Mouse (Mus musculus): ENCODE data around the gene Scube1.

DNA sequence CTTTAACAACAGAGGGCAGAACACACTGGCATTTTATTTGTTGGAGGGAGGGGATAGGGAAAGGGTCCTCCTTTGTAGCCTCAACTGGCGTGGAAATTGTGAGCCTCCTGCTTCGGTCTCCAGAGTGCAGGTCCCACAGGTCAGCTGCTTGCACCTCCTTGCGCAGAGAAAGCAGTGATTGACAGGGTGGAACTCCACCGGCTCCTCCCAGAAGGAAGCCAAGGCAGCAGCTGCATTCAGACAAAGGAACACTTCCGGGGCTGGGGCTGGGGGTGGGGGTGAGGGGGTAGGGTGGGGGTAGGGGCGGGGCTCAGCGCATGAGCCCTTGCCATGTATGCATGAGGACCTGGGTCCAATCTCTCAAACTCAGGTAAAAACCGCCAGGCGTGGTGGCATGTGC, 24.6 kb upstream of the Scube1 start:
- TF ChIP-seq CTCF (IDR thresholded peaks at IDR 0.05; ENCODE audit: low read depth, low read length): no peak
- TF ChIP-seq POLR2A (IDR thresholded peaks at IDR 0.05; ENCODE audit: extremely low read depth, insufficient read depth, low read length): no peak
